Mouse (Mus musculus): ENCODE results near the gene Abcc3. TPM values are rescaled to one million over a fixed set of nuclear protein-coding genes. Genes with fewer than 3 reads are reported as not detected.

The Abcc3 gene
- polyA plus RNA-seq, 1 experiment: 43.8 TPM

DNA sequence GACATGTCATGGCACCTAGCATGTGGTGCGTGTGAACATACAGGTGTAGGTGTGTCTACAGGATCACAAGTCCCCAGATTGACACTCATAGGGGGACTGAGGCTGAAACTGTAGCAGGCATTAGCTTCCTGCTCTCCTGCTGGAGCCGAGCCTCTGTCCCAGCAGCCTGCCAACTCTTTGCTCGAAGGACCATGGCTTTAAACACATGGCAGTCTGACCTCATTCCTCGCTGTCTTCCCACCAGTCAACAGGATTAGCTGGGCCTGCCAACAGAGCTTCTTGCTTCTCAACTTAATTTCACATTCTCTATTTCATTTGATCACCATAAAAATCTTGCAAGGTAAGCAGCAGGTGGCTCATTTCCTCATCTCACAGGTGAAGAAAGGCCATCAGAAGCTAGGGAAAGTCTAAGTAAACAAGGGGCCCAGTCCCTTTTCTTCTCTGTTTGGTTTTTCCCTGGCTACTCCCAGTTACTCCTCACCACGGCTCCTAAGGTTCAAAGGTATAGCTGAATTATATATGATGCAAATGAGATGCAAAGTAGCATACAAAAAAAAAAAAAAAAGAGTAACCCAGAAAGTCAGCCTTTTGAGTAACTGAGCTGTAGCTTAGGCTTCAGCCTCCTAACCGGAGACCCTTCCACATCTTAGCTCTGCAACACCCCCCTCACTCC is 2.9 kb downstream of the Abcc3 start:
- DNase-seq: no peak
- no peak overlapping the region for H3K4me3 ChIP-seq (ENCODE audit: insufficient read depth, low read depth, low read length)
- TF ChIP-seq POLR2A (IDR thresholded peaks at IDR 0.05; ENCODE audit: low read depth, low read length) (no peak), CTCF (conservative IDR thresholded peaks at IDR 0.05; ENCODE audit: insufficient read depth, insufficient read length, low read depth, low read length) (no peak)

GRCm38 (mm10) chr11:94389021-94389420 is 3.8 kb downstream of the Abcc3 start:
- Histone ChIP-seq H3K4me1 (ENCODE audit: control insufficient read depth, insufficient read depth, low read length) (peaks cover 5% of the 10 kb centered on the region; the same call in 1 of the 2 replicates), H3K27me3 (replicated peaks; ENCODE audit: control insufficient read depth, insufficient read depth, low read length) (no peaks in the 10 kb centered on the region), H3K36me3 (ENCODE audit: control insufficient read depth, insufficient read depth, low read length) (no peaks in the 10 kb centered on the region), H3K27ac (ENCODE audit: insufficient read depth, low read depth, low read length) (no peak overlapping the region), H3K4me3 (ENCODE audit: insufficient read depth, low read depth, low read length) (no peak overlapping the region)
- WGBS: 92% methylated on average over 4 of the region's 4 CpGs
- no peak for TF ChIP-seq CTCF (conservative IDR thresholded peaks at IDR 0.05; ENCODE audit: insufficient read depth, insufficient read length, low read depth, low read length)
- TF ChIP-seq POLR2A (IDR thresholded peaks at IDR 0.05; ENCODE audit: low read depth, low read length): no peak
- DNase-seq: no peak

More for the DNA sequence above, 2.9 kb downstream of the Abcc3 start:
- H3K36me3 ChIP-seq (ENCODE audit: control insufficient read depth, insufficient read depth, low read length): no peaks in the 10 kb centered on the region
- H3K4me1 ChIP-seq (ENCODE audit: control insufficient read depth, insufficient read depth, low read length): peaks cover 5% of the 10 kb centered on the region; the same call in 1 of the 2 replicates
- H3K27me3 ChIP-seq (replicated peaks; ENCODE audit: control insufficient read depth, insufficient read depth, low read length): no peaks in the 10 kb centered on the region
- H3K27ac ChIP-seq (ENCODE audit: insufficient read depth, low read depth, low read length): no peak overlapping the region
- WGBS: 68% methylated on average over 6 of the region's 6 CpGs

DNA sequence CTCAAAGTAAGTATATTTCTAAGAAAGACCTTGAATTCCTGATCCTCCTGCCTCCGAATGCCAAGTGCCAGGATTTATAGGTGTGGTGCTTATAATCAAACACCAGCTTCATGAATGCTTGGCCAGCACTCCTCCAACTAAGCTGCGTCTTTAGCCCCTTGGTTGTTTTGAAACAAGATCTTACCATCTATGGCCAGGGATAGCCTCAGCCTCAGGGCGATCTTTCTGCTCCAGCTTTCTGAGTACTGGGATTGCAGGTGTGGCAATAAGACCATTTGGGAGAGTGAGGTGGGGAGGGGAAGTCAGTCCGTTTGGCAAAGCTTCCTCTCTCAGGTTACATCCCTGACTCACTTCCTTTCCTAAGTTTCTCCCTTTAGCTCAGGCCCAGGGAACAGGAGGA is 5.0 kb downstream of the Abcc3 start:
- peaks cover 5% of the 10 kb centered on the region; the same call in 1 of the 2 replicates for H3K4me1 ChIP-seq (ENCODE audit: control insufficient read depth, insufficient read depth, low read length)
- TF ChIP-seq POLR2A (IDR thresholded peaks at IDR 0.05; ENCODE audit: low read depth, low read length) (no peak), CTCF (conservative IDR thresholded peaks at IDR 0.05; ENCODE audit: insufficient read depth, insufficient read length, low read depth, low read length) (no peak)
- H3K4me3 ChIP-seq (ENCODE audit: insufficient read depth, low read depth, low read length): no peak overlapping the region
- no peak for DNase-seq
- H3K36me3 ChIP-seq (ENCODE audit: control insufficient read depth, insufficient read depth, low read length): no peaks in the 10 kb centered on the region
- WGBS: 80% methylated on average over 4 of the region's 4 CpGs
- no peak overlapping the region for H3K27ac ChIP-seq (ENCODE audit: insufficient read depth, low read depth, low read length)
- H3K27me3 ChIP-seq (replicated peaks; ENCODE audit: control insufficient read depth, insufficient read depth, low read length): no peaks in the 10 kb centered on the region

DNA sequence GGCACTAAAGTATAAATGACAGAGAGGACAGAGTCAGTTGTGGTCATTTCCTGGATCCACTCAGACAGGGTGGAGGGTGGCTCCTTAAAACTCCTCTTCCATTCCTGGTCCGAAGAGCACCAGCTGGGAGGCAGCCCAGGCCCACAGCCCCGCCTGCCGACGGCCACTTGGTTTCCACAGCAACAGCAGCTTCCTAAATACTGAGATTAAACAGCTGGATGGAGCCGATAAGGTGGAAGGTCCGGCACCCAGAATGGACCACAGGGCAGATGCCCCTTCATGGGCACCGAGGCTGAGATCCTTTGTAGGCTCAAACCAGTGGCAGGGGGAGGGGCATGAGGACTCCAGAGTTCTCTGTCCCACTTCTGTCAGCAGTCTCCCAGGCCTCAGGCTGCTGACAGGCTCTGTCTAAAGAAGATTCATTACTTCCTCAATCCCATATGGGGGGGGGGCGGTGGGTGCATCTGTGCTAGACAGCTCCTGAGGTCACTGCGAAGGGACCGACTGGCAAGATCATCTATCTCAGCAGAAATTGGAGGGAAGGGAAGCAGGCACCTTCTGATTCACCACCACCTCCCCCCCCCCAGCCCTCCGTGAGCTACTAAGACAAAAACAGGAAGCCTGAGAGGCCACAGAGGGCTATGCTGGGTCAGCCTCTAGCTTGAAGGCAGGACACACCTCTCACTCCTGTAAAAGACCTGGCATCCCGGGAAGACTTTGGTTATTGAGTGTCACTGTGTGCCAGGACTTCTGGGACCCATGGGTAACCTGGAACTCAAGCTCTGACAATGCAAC is 6.6 kb downstream of the Abcc3 start:
- peak; percentile 76 for DNase-seq
- WGBS: 21% methylated on average over 12 of the region's 12 CpGs
- Histone ChIP-seq H3K27me3 (replicated peaks; ENCODE audit: control insufficient read depth, insufficient read depth, low read length) (no peaks in the 10 kb centered on the region), H3K4me3 (ENCODE audit: insufficient read depth, low read depth, low read length) (no peak overlapping the region), H3K36me3 (ENCODE audit: control insufficient read depth, insufficient read depth, low read length) (no peaks in the 10 kb centered on the region), H3K27ac (ENCODE audit: insufficient read depth, low read depth, low read length) (peak overlapping the region; percentile 41; the same call in 1 of the 2 replicates), H3K4me1 (ENCODE audit: control insufficient read depth, insufficient read depth, low read length) (peaks cover 5% of the 10 kb centered on the region; the same call in 1 of the 2 replicates)
- TF ChIP-seq CTCF (conservative IDR thresholded peaks at IDR 0.05; ENCODE audit: insufficient read depth, insufficient read length, low read depth, low read length) (no peak), POLR2A (IDR thresholded peaks at IDR 0.05; ENCODE audit: low read depth, low read length) (no peak)

DNA sequence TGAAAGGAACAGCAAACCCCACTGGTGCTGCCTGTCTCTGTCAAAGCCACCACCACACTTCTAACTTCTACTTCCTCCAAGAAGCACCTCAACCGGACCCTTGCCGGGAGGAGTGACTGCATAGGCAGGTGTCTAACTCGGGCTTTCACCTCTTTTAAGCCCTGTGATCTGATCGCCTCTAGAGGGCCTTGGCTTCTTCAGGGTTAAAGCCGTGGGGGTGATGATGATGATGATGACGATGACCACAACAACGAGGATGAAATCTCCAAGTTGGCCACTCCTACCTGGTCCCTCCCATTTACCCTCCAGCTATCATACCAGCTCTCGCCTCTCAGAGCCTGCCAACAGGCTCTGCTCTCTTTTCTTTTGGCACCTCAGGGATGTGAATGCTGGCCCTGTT is 13.1 kb downstream of the Abcc3 start:
- 72% methylated on average over 8 of the region's 8 CpGs for WGBS
- Histone ChIP-seq H3K27me3 (replicated peaks; ENCODE audit: control insufficient read depth, insufficient read depth, low read length) (no peaks in the 10 kb centered on the region), H3K27ac (ENCODE audit: insufficient read depth, low read depth, low read length) (no peak overlapping the region), H3K4me3 (ENCODE audit: insufficient read depth, low read depth, low read length) (no peak overlapping the region), H3K4me1 (ENCODE audit: control insufficient read depth, insufficient read depth, low read length) (no peaks in the 10 kb centered on the region), H3K36me3 (ENCODE audit: control insufficient read depth, insufficient read depth, low read length) (no peaks in the 10 kb centered on the region)
- TF ChIP-seq POLR2A (IDR thresholded peaks at IDR 0.05; ENCODE audit: low read depth, low read length) (no peak), CTCF (conservative IDR thresholded peaks at IDR 0.05; ENCODE audit: insufficient read depth, insufficient read length, low read depth, low read length) (no peak)
- no peak for DNase-seq

- no peak overlapping the region for H3K4me3 ChIP-seq (ENCODE audit: insufficient read depth, low read depth, low read length)
- no peaks in the 10 kb centered on the region for H3K36me3 ChIP-seq (ENCODE audit: control insufficient read depth, insufficient read depth, low read length)
- peak; percentile 61 for DNase-seq
- H3K4me1 ChIP-seq (ENCODE audit: control insufficient read depth, insufficient read depth, low read length): no peaks in the 10 kb centered on the region
- no peaks in the 10 kb centered on the region for H3K27me3 ChIP-seq (replicated peaks; ENCODE audit: control insufficient read depth, insufficient read depth, low read length)
- WGBS: 24% methylated on average over 2 of the region's 2 CpGs
- H3K27ac ChIP-seq (ENCODE audit: insufficient read depth, low read depth, low read length): no peak overlapping the region
- TF ChIP-seq POLR2A (IDR thresholded peaks at IDR 0.05; ENCODE audit: low read depth, low read length) (no peak), CTCF (conservative IDR thresholded peaks at IDR 0.05; ENCODE audit: insufficient read depth, insufficient read length, low read depth, low read length) (no peak)
Measured at GRCm38 (mm10) chr11:94379061-94379460, 13.7 kb downstream of the Abcc3 start.

All from kidney, adult 2 months (tissue).